Mouse (Mus musculus): ENCODE measurements around the gene Gm9945. TPM values are rescaled to one million over a fixed set of nuclear protein-coding genes. Genes with fewer than 3 reads are reported as not detected.

The Gm9945 gene
- total RNA-seq, 2 experiments from 2014 or later, result not detected

GRCm38 (mm10) chr11:53486822-53487594 is 7.0 kb downstream of the Gm9945 start:
- DNase-seq, result no peak
- intact Hi-C loops (cut with DNase I), result loop anchor here (5.0 kb wide), 1 partner anchor 95 kb away; no protein-coding TSS in a partner anchor

- DNase-seq, result no peak
- intact Hi-C loops (cut with DNase I), result loop anchor here (5.0 kb wide), 1 partner anchor 93 kb away; no protein-coding TSS in a partner anchor
These were observed 9.0 kb downstream of the Gm9945 start for GRCm38 (mm10) chr11:53489007-53489406.

GRCm38 (mm10) chr11:53489421-53489820 is 9.5 kb downstream of the Gm9945 start:
- no peak for DNase-seq
- intact Hi-C loops (cut with DNase I), result loop anchor here (5.0 kb wide), 1 partner anchor 93 kb away; no protein-coding TSS in a partner anchor

DNA sequence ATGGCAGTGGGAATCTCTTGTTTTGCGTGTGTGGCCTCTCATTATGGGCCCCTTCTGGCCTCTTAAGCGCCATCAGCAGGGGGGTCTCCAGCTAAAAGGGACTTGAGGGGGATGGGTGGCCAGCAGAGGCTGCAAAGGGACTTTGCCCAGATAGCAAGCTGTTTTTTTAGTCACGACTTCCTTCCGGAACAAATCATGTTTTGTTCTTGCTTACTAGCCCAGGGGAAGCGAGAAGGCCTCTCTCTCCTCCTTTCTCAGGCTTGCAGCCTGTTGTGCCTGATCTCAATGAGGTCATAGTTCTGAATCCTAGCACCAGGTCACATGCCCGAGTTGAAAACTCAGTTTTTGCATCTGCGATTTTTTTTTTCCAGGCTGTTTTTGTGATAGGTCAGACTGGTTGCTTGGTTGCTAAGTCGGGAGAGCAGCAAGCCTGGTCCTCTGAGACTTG is 12.0 kb downstream of the Gm9945 start:
- intact Hi-C loops (cut with DNase I), result no loop called here
- DNase-seq, result peak; percentile 35 to 47

DNA sequence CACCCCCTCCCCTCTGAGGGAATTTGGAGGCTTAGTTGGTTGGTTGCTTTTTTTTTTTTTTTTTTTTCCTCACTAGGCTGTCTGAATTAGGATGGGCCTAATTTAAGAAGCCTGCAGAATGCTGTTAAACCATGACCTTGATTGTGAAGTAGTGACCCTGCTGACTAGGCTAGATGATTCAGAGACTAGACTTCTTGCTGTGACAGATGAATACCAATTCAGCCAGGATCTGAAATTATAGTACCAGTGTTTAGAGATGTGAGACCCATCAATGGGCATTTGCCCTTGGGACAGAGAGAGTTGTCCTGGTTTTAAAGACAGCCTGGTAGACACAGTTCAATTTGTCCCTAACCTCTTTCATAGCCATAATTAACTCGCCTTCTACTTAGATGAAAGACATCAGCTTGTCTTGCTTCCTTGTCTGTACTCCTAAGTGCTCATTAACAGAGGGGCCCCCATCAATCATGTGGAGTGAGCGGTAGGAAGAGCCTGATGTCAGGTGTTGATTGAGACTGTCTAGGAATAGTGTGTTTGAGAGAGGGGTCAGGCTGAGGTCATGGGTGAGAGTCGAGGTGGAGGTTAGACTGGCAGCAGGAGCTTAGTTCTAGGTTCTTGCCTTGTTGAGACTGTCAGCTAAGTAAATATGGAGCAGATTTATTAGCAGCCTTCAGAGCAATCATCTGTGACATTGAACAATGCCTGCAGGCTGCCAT is 13.4 kb downstream of the Gm9945 start:
- DNase-seq, result no peak
- intact Hi-C loops (cut with DNase I), result no loop called here

GRCm38 (mm10) chr11:53495417-53495816 is 15.5 kb downstream of the Gm9945 start:
- DNase-seq, result no peak
- intact Hi-C loops (cut with DNase I), result no loop called here

DNA sequence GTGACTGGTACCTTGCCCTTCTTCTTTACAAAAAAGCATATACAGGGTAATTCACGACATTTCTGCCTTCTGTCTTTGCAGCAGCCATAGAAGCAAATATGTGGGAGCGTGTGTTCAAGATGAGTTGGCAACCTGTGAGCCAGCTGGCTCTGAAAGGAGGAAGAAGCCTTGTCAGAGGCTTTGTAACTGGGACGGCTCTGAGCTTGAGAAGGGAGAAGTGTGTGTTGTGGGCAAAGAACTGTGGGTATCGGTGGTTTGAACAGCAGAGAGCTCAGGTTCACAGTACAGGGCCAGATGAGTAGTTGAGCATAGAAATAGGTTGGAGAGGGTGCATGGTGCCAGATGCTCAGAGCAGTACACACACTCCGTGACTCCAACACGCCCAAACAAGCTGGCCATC is 17.0 kb downstream of the Gm9945 start:
- DNase-seq, result no peak
- intact Hi-C loops (cut with DNase I), result no loop called here

- no peak for DNase-seq
- intact Hi-C loops (cut with DNase I), result no loop called here
These were observed 20.6 kb downstream of the Gm9945 start for GRCm38 (mm10) chr11:53500569-53500968.

DNA sequence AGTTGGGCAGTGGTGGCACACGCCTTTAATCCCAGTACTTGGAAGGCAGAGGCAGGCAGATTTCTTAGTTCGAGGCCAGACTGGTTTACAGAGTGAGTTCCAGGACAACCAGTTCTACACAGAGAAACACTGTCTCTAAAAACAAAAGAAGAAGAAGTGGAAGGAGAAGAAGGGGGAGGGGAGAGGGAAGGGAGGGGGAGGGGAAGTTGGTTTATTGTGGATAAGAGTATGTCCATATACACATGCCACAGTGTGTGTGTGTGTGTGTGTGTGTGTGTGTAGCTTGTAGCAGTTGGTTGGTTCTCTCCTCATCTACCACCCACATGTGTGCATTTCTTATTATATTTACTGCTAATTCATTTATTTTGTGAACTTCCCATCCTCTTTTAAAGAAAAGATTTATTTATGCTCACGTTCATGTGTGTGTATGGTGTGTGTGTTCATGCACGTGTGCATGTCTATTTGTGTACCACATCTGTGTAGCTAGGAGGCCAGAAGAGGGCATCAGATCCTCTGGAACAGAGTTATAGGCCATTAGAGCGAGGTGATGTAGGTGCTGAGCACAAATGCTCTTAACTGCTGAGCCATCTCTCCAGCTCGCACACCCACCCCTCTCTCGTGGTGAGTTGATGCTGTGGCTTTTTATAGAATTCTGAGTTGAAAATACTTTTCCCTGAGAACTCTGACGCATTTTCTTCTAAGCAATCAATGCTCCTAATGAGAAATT is 22.2 kb downstream of the Gm9945 start:
- no peak for DNase-seq

DNA sequence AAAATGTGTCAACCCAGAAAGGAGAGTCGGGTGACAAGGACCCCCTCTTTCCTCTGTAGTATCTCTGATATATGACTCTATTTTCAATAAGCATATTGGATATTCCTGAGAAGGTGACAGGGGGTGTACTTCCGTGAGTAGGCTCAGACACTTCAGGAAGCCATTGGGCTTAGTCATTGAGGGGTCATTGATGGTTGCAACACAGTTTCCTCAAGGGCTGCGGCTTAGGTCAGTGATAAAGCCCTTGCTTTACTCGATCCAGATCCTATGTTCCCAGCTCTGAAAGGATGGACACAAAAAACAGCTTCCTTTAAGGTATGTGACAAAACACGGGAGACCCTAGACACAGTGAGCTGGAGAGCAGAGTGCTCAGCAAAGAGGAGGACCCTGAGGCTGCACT is 23.8 kb downstream of the Gm9945 start:
- DNase-seq, result no peak
- intact Hi-C loops (cut with DNase I), result no loop called here

More for the DNA sequence above, 22.2 kb downstream of the Gm9945 start:
- intact Hi-C loops (cut with DNase I), result no loop called here

DNA sequence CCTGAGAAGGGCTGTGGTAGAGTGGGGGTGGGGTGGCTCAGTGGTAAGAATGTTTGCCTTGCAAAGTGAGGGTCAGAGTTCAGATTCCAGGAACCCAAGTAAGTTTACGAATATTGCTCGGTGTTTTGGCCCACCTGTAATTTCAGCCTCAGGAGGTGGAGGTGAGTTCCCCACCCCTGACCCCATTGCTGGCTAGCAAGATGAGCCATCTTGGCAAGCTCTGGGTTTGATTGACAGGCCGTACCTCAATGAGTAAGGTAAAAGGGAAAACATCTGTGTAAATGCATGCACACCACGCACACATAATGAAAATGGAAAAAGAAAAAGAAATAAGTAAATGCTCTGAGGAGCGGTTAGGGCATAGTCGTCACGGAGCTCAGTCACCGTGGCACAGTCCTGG is 24.4 kb downstream of the Gm9945 start:
- intact Hi-C loops (cut with DNase I), result no loop called here
- no peak for DNase-seq

GRCm38 (mm10) chr11:53505026-53505663 is 25.2 kb downstream of the Gm9945 start:
- no peak for DNase-seq
- intact Hi-C loops (cut with DNase I), result no loop called here

DNA sequence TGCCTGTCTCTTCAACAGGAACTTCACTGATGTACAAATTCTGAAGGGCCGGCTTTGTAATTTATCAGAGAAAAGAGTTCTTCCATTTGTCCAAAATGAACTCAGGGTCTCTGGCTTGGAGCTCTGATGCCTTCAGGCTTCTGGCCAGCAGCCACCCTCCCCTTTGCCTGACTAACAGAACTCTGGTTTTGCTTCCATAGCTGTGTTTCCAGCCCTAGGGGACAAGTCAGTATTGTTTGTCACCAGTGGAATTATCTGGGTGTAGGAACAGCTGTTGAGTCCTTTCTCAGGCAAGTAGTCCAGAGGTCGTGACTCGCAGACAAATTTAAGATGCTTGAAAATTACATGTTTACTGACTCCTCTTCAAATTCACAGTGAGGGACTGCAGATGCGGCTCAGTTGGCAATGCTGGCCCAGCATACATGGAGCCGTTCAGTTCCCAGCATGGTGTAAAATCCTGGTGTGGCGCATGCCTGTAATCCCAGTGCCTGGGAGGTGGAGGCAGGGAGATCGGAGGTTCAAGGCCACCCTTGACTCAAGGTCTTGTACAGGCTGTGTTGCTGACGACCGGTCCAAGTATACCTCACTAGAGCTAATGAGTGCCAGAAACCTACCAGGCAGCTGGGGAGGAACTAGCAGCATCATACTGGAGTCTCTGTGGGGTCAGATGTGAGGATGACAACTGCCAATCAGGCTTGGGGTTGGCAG is 27.3 kb downstream of the Gm9945 start:
- no peak for DNase-seq
- intact Hi-C loops (cut with DNase I), result no loop called here

GRCm38 (mm10) chr11:53508152-53508551 is 28.2 kb downstream of the Gm9945 start:
- DNase-seq, result peak; percentile 67 to 75
- intact Hi-C loops (cut with DNase I), result no loop called here

- intact Hi-C loops (cut with DNase I), result no loop called here
- no peak for DNase-seq
These were observed 28.6 kb downstream of the Gm9945 start for GRCm38 (mm10) chr11:53508591-53508990.

DNA sequence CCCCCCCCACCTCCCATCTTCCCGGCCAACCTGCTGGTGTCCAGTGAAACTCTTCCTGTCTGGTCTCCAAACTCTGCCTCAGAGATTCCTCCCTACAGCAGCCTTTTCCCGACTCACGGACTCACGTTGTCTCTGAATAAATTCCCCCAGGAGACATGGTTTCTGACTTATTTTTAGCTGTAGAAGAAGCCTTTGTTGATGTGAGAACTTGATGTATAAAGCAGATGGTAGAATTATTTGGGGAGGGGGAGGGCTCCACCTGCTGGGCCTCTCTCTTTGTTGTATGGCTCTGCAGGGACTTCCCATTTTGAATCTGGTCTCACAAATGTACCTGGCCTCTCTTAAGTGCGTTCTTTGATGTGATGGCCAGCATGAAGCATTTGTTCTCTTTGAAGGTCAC is 30.4 kb downstream of the Gm9945 start:
- DNase-seq, result no peak

GRCm38 (mm10) chr11:53516775-53517627 is 37.0 kb downstream of the Gm9945 start:
- DNase-seq, result no peak
- intact Hi-C loops (cut with DNase I), result no loop called here

More for the DNA sequence above, 30.4 kb downstream of the Gm9945 start:
- intact Hi-C loops (cut with DNase I), result loop anchor here (2.0 kb wide), 1 partner anchor 40 kb away; the partner anchor contains the start of gene Gm9837

DNA sequence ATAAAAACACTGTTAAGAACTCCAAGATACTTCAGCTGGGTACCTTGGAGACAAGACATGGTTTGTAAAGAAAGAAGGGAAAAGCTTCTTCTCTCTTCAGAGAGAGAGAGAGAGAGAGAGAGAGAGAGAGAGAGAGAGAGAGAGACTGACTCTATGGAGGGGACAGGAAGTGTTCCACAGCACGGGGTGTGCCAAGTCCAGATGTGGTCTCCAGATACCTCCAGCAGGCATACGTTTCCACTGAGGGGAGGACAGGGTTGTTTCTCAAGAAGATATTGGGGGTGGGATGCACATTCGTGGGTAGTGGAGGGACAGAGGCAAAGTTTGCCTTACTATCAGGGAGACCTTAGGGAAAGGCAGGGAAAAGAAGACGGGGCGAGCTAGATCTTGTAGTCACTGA is 38.8 kb downstream of the Gm9945 start:
- no peak for DNase-seq
- intact Hi-C loops (cut with DNase I), result no loop called here
